Mouse (Mus musculus) bone marrow macrophage, adult 2 months (primary cell): ENCODE data around the gene Svs5.

ENCODE experiments used
- CTCF ChIP-seq: IDR thresholded peaks from 2 replicates; pipeline ENCODE4 v1.5.1; 2012; ENCODE audit warnings: low read depth, mild to moderate bottlenecking, low read length, moderate library complexity
- POLR2A ChIP-seq: IDR thresholded peaks from 2 replicates; pipeline ENCODE4 v1.6.1; 2012; ENCODE audit warnings: mild to moderate bottlenecking, low read depth, low read length, borderline replicate concordance

- TF ChIP-seq CTCF (no peak), POLR2A (no peak)
Observed at GRCm38 (mm10) chr2:164352697-164353096, 20.2 kb downstream of the Svs5 start.
